ENCODE assay signal across 16 mouse cellular contexts in the genomic region with DNA sequence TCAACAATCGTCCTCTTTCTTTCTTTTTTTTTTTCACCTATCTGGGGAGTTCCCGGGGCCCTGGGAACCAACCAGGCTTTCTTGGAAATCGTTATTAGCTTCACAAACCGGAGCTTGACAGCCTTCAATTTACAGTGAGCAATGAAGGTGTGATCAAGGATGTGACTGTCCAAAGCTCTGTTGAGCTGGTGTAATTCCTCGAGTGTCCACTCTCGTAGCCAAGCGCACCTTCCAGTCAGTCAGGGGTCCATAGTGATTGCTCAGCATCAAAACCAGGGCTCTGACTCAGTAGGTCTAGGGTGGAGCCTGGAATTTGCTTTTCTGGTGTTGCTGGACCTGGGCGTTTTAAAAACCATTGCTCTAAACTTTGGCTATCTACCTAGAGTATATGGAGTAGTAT. TPM values are rescaled to one million over a fixed set of nuclear protein-coding genes. Genes with fewer than 3 reads are reported as not detected.
DNase-seq lines count a peak whose midpoint lies in the region; ATAC-seq and TF ChIP-seq lines count a peak whose summit lies in the region.
"Had no signal": no experiment of that assay in that cellular context is flagged by ENCODE, and none has a peak within 500 bp of the region (broad histone marks: within the 10 kb centered on the region; RNA-seq: fewer than 3 reads in every experiment).

No protein-coding gene starts in this region.

- H3K27ac ChIP-seq in kidney, embryonic 15.5 days, result peak overlapping the region; percentile 57; the same call in 1 of the 2 replicates
- H3K27ac ChIP-seq: heart, adult 2 months; neural tube, embryonic 15.5 days had no signal

- no peak for ATAC-seq in kidney, embryonic 15.5 days (replicated peaks; ENCODE audit: low FRiP score)
- ATAC-seq in common myeloid progenitor, adult 5-6 weeks (replicated peaks; ENCODE audit: low read depth, poor library complexity, severe bottlenecking), result 0 out of 2 replicates have a peak, but pooled peaks have one; percentile 25

- no peak overlapping the region for H3K4me3 ChIP-seq in kidney, embryonic 15.5 days (replicated peaks)
- no peak overlapping the region for H3K4me3 ChIP-seq in E14TG2a.4 (replicated peaks; ENCODE audit: low read length)
- H3K4me3 ChIP-seq: heart, adult 2 months; neural tube, embryonic 15.5 days had no signal

- no peak overlapping the region for H3K9ac ChIP-seq in kidney, embryonic 15.5 days
- H3K9ac ChIP-seq: neural tube, embryonic 15.5 days had no signal

- no peak for DNase-seq in kidney, postnatal 36 days
- peak; percentile 47 for DNase-seq in 3134 (ENCODE audit: extremely low read depth, insufficient read length, low spot score)
- DNase-seq in left cerebral cortex, postnatal 25 days (ENCODE audit: low spot score in 2 of 2), result no peak
- no peak for DNase-seq in thymus, postnatal 36 days
- DNase-seq: adrenal gland, postnatal 25 days; heart, adult 2 months; kidney, postnatal 25 days; left cerebral cortex, postnatal 4 days; lung, adult 2 months; right cerebral cortex, adult 18-20 months had no signal

- H3K4me1 ChIP-seq in kidney, embryonic 15.5 days, result peaks cover 27% of the 10 kb centered on the region
- H3K4me1 ChIP-seq in E14TG2a.4 (replicated peaks; ENCODE audit: low read depth, low read length), result peaks cover 51% of the 10 kb centered on the region

- intact Hi-C loops in left cerebral cortex, postnatal 25 days (cut with DNase I), result no loop called here

- H3K27me3 ChIP-seq in kidney, embryonic 15.5 days, result no peaks in the 10 kb centered on the region
- peaks cover 18% of the 10 kb centered on the region for H3K27me3 ChIP-seq in E14TG2a.4 (ENCODE audit: insufficient read depth, low read length)
- H3K27me3 ChIP-seq: neural tube, embryonic 15.5 days had no signal

- H3K4me2 ChIP-seq in kidney, embryonic 15.5 days, result no peak overlapping the region
- H3K4me2 ChIP-seq: neural tube, embryonic 15.5 days had no signal

- peak; percentile 53 for TF ChIP-seq CTCF in E14TG2a.4 (conservative IDR thresholded peaks at IDR 0.05; ENCODE audit: low read length)

- H3K9me3 ChIP-seq in kidney, embryonic 15.5 days (replicated peaks), result no peaks in the 10 kb centered on the region
- no peaks in the 10 kb centered on the region for H3K9me3 ChIP-seq in E14TG2a.4 (ENCODE audit: low read length)
- H3K9me3 ChIP-seq: neural tube, embryonic 15.5 days had no signal

- H3K36me3 ChIP-seq in kidney, embryonic 15.5 days, result no peaks in the 10 kb centered on the region
- H3K36me3 ChIP-seq in E14TG2a.4 (ENCODE audit: insufficient read depth, low read length), result no peaks in the 10 kb centered on the region
- H3K36me3 ChIP-seq: neural tube, embryonic 15.5 days had no signal

- WGBS in kidney, embryonic 15.5 days, result 59% methylated on average over 8 of the region's 8 CpGs

RNA-seq across cellular contexts. Expression of a gene that starts 5.7 kb away (rescaled TPM):
- 79.5 and 86.2 TPM in 2 replicates for polyA plus RNA-seq in kidney, embryonic 15.5 days (2015; fragmentation: Nextera tagmentation; extraction: Ambion mirVana)
- total RNA-seq in common myeloid progenitor, adult 5-6 weeks (2017), result 1.6 and 2.2 TPM in 2 replicates
- total RNA-seq in left cerebral cortex, postnatal 25 days (2021), result 10 to 100 TPM; 20.0 to 20.3 TPM

RNA-seq across cellular contexts. Expression of a gene that starts 19.0 kb away (rescaled TPM):
- 36.1 and 56.2 TPM in 2 replicates for polyA plus RNA-seq in kidney, embryonic 15.5 days (2015; fragmentation: Nextera tagmentation; extraction: Ambion mirVana)
- not detected in 2 replicates for total RNA-seq in common myeloid progenitor, adult 5-6 weeks (2017)
- 1 to 10 TPM; 2.5 to 3.4 TPM for total RNA-seq in left cerebral cortex, postnatal 25 days (2021)
- total RNA-seq: adrenal gland, postnatal 25 days; left cerebral cortex, postnatal 4 days; monocyte, adult 5-6 weeks had no signal

RNA-seq across cellular contexts. Expression of a gene that starts 40.4 kb away (rescaled TPM):
- polyA plus RNA-seq in kidney, embryonic 15.5 days (2015; fragmentation: Nextera tagmentation; extraction: Ambion mirVana), result 119 and 137 TPM in 2 replicates
- 161 and 170 TPM in 2 replicates for total RNA-seq in common myeloid progenitor, adult 5-6 weeks (2017)
- 100 to 1,000 TPM; 179 to 206 TPM for total RNA-seq in left cerebral cortex, postnatal 25 days (2021)

RNA-seq across cellular contexts. Expression of a gene that starts 58.2 kb away (rescaled TPM):
- polyA plus RNA-seq in kidney, embryonic 15.5 days (2015; fragmentation: Nextera tagmentation; extraction: Ambion mirVana), result 21.7 and 22.1 TPM in 2 replicates
- total RNA-seq in common myeloid progenitor, adult 5-6 weeks (2017), result not detected in 2 replicates
- total RNA-seq in left cerebral cortex, postnatal 25 days (2021), result 1 to 10 TPM; 1.1 TPM
- total RNA-seq: adrenal gland, postnatal 25 days; megakaryocyte, adult 5-6 weeks; monocyte, adult 5-6 weeks had no signal
